Mouse (Mus musculus): ENCODE results near the gene 1600014C10Rik.

DNA sequence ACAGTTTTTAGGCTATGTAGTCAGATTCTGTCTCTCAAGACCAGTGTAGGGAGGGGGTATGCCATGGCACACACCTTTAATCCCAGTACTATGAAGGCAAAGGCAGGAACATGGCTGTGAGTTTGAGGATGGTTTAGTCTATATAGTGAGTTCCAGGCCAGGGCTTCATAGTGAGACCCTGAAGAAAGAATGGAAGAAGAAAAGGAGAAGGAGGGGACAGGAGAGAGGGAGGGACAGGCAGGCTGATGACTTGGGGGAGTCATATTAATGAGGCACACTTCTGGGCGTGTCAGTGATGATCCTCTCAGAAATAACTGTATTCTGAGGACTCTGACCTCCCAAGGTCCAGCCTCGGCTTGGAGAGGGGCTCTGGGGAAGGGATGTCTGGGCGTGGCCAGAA, 7.0 kb upstream of the 1600014C10Rik start:
- TF ChIP-seq GATA1 (IDR thresholded peaks at IDR 0.05; ENCODE audit: low read length) (no peak), TAL1 (IDR thresholded peaks at IDR 0.05; ENCODE audit: low read length) (no peak)

Data from erythroblast, embryonic 14.5 days (primary cell).